Mouse (Mus musculus): ENCODE results near the gene Foxk2. TPM values are rescaled to one million over a fixed set of nuclear protein-coding genes. Genes with fewer than 3 reads are reported as not detected.
A peak's percentile ranks its signal among the peaks of the same experiment; 100 is the strongest.

The Foxk2 gene
- total RNA-seq, 2 experiments from 2014 or later = 26.1 to 40.4 TPM

DNA sequence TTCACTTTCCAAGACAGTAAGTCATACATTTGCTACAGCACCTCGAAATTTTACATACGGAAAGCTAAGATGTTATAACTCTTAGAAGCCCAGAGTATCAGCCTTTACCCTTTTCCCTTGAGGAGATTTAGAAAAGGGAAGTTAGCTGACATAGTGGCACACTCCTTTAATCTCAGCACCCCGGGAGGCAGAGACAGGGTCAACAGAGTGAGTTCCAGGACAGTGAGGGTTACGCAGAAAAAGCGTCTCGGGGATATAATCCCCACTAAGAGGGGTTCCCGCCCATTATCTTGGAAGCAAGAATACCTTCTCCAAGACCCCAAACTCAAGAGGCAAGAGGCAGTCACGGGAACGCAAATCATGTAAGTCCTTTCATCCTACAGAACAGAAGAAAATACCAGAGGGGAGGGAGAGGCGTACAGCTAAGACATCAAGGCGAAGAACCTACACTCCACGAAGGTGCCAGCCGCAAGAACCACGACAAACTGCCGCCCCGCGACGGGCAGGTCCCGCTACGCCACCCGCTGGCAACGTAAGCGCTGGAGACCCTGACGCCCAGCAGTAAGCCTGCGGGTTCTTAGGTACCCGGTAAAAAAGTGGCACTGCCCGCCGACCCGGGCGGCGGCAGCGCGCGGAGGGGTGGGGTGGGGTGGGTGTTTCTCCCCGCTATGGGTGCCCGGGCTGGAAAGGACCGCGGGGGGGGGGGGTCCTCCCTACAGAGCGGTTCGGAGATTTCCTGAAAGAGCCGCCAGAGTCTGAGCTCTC is 93.7 kb downstream of the Foxk2 start:
- peak; percentile 25 for ATAC-seq (replicated peaks; ENCODE audit: poor library complexity, severe bottlenecking)

DNA sequence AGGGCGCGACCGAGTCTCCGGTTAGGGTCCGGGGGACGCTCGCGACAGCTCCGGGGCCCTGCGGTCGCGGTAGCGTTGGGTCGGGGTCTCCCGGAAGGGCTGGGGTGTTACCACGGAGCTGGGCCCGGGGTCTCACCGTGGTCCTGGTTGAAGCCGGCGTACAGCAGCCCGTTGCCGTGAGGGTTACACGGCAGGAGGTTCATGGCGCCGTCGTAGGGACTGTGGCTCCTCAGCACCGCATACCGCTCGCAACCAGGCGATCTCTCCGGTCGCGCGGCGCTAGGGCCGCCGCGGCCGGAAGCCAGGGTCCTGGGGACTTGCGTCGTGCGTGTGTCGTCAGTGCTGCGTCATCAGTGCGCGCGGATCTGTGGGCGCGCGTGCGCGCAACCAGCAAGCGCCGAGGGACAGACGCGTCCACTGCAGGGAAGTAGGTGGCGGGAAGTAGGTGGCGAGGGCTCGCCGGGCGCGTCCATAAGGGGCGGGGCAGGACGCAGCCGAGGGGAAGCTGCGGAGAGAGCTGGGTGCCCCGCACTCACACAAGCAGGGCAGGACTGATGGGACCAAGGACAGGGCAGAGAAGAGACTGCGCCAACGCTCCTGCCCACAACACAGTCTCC is 94.4 kb downstream of the Foxk2 start, which contains the start of gene Wdr45b:
Gene Wdr45b, minus strand, starts transcription at position 355 of the 617 bp plus-strand sequence.
- peak; percentile 95 for ATAC-seq (replicated peaks; ENCODE audit: poor library complexity, severe bottlenecking)

Other genes starting within 250 kb of the Foxk2 start
- 6.1 TPM in 1 of 2 replicates, not detected in the other for gene Cd7, start 220.6 kb upstream of the Foxk2 start, total RNA-seq (2014; fragmentation: Nextera tagmentation)
- not detected in 2 replicates for gene Cd7, start 220.6 kb upstream of the Foxk2 start, total RNA-seq (2017)
- not detected in 2 replicates for gene Sectm1b, start 196.4 kb upstream of the Foxk2 start, total RNA-seq (2014; fragmentation: Nextera tagmentation)
- gene Sectm1b, start 196.4 kb upstream of the Foxk2 start, total RNA-seq (2017) = not detected in 2 replicates
- not detected in 2 replicates for gene Sectm1a, start 178.8 kb upstream of the Foxk2 start, total RNA-seq (2014; fragmentation: Nextera tagmentation)
- gene Sectm1a, start 178.8 kb upstream of the Foxk2 start, total RNA-seq (2017) = not detected in 2 replicates
- not detected in 2 replicates for gene Tex19.2, start 141.3 kb upstream of the Foxk2 start, total RNA-seq (2014; fragmentation: Nextera tagmentation)
- not detected in 2 replicates for gene Tex19.2, start 141.3 kb upstream of the Foxk2 start, total RNA-seq (2017)
- gene Tex19.1, start 113.8 kb upstream of the Foxk2 start, total RNA-seq (2014; fragmentation: Nextera tagmentation) = not detected in 2 replicates
- not detected in 2 replicates for gene Tex19.1, start 113.8 kb upstream of the Foxk2 start, total RNA-seq (2017)
- not detected in 2 replicates for gene Uts2r, start 99.7 kb upstream of the Foxk2 start, total RNA-seq (2014; fragmentation: Nextera tagmentation)
- not detected in 2 replicates for gene Uts2r, start 99.7 kb upstream of the Foxk2 start, total RNA-seq (2017)
- gene Hexdc, start 55.6 kb upstream of the Foxk2 start, total RNA-seq (2014; fragmentation: Nextera tagmentation) = 5.6 and 11.5 TPM in 2 replicates
- 2.4 and 4.8 TPM in 2 replicates for gene Hexdc, start 55.6 kb upstream of the Foxk2 start, total RNA-seq (2017)
- gene Ogfod3, start 55.3 kb upstream of the Foxk2 start, total RNA-seq (2014; fragmentation: Nextera tagmentation) = 13.1 and 15.1 TPM in 2 replicates
- 7.7 and 10.3 TPM in 2 replicates for gene Ogfod3, start 55.3 kb upstream of the Foxk2 start, total RNA-seq (2017)
- 51.9 and 70.5 TPM in 2 replicates for gene Cybc1, start 30.7 kb upstream of the Foxk2 start, total RNA-seq (2014; fragmentation: Nextera tagmentation)
- gene Cybc1, start 30.7 kb upstream of the Foxk2 start, total RNA-seq (2017) = 32.9 and 54.6 TPM in 2 replicates
- 10.4 and 22.0 TPM in 2 replicates for gene Narf, start 22.7 kb upstream of the Foxk2 start, total RNA-seq (2014; fragmentation: Nextera tagmentation)
- gene Narf, start 22.7 kb upstream of the Foxk2 start, total RNA-seq (2017) = 14.7 and 21.0 TPM in 2 replicates
- gene Wdr45b, start 94.5 kb downstream of the Foxk2 start, total RNA-seq (2014; fragmentation: Nextera tagmentation) = 31.3 and 68.7 TPM in 2 replicates
- 42.4 and 52.4 TPM in 2 replicates for gene Wdr45b, start 94.5 kb downstream of the Foxk2 start, total RNA-seq (2017)
- 0.71 TPM in 1 of 2 replicates, not detected in the other for gene Rab40b, start 128.3 kb downstream of the Foxk2 start, total RNA-seq (2014; fragmentation: Nextera tagmentation)
- not detected in 2 replicates for gene Rab40b, start 128.3 kb downstream of the Foxk2 start, total RNA-seq (2017)
- 6.3 and 8.3 TPM in 2 replicates for gene Fn3krp, start 161.4 kb downstream of the Foxk2 start, total RNA-seq (2014; fragmentation: Nextera tagmentation)
- 9.8 and 12.5 TPM in 2 replicates for gene Fn3krp, start 161.4 kb downstream of the Foxk2 start, total RNA-seq (2017)
- gene Fn3k, start 174.9 kb downstream of the Foxk2 start, total RNA-seq (2014; fragmentation: Nextera tagmentation) = not detected in 2 replicates
- not detected in 2 replicates for gene Fn3k, start 174.9 kb downstream of the Foxk2 start, total RNA-seq (2017)
- gene Tbcd, start 192.0 kb downstream of the Foxk2 start, total RNA-seq (2014; fragmentation: Nextera tagmentation) = 42.4 and 51.1 TPM in 2 replicates
- gene Tbcd, start 192.0 kb downstream of the Foxk2 start, total RNA-seq (2017) = 48.7 and 49.5 TPM in 2 replicates

Measured in granulocyte monocyte progenitor cell, adult 5-6 weeks (primary cell).